Mouse (Mus musculus): ENCODE measurements around the gene Cabp1.

The Cabp1 gene

DNA sequence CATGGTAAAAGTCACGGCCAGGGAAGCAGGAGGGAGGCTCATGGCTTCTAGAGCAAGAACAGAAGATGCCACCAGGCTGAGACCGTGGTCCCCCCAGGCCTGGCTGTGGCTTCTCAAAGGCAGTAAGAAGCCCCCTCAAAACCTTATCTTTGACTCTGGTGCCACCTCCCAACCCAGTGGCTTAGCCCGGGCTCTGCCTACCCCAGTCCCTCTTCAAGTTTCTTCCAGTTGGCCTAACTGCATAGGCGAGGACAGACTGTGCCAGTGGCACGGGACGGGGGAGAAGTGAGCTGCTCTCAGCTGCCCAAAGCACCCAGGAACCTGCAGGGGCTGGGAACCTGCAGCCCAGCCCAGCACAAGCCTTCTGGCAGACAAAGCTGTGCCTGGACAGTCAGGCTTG lies 69.5 kb downstream of the Cabp1 start:
- peak; percentile 15 for DNase-seq

DNA sequence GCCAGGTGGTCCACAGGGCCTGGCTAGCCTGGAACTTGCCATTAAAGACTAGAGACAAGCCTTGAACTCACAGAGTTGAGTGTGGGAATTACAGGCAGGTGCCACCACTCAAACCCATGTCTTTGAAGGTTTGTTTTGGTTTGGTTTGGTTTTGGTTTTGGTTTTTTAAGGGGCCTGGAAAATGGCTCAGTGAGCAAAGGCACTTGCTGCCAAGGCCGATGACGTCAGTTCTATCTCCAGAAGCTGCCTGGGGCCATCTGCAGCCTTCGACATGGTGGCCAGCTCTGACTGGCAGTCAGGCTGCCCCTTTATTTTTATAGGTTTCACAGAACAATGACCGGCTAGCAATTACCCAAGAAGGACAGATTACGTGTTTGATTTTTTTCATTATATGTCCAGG lies 73.2 kb downstream of the Cabp1 start:
- no peak for DNase-seq

DNA sequence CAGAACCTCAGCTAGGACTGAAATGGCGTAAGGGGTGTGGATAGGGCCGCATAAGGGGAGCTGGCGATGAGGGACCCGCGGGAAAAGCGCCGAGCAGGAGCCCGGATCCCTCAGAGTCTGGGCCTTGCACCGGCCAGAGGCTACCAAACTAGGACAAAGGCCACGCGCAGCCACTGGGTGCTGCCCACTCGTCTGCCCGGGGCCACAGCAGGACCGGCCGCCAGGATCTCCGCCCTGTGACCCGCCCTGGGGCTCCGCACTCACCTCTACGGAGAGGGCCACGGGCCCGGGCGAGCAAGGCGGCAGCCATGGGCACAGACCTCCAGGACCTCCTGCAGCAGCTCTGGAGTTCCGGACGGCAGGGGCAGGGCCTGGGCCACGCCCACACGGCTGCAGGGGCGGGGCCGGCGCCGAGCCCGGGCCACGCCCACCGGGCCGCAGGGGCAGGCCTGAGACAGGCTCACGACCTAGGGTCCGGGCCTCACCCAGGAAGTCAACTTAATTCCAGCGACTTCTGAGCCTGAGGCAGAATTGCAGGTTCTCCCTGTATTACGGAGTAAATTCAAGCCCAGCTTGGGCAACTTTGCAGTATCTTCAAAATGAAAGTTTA lies 75.1 kb downstream of the Cabp1 start, which contains the start of gene Acads:
Acads (minus strand) TSS at position 386 of the 610 bp plus-strand sequence.
- DNase-seq: peak; percentile 94

All from thymus, postnatal 14 days (tissue).